Mouse (Mus musculus): Measurements from ENCODE around the gene Iqsec1. TPM values are rescaled to one million over a fixed set of nuclear protein-coding genes. Genes with fewer than 3 reads are reported as not detected.

Gene Iqsec1
- polyA plus RNA-seq, 1 experiment from 2014 or later, result 2.6 TPM

DNA sequence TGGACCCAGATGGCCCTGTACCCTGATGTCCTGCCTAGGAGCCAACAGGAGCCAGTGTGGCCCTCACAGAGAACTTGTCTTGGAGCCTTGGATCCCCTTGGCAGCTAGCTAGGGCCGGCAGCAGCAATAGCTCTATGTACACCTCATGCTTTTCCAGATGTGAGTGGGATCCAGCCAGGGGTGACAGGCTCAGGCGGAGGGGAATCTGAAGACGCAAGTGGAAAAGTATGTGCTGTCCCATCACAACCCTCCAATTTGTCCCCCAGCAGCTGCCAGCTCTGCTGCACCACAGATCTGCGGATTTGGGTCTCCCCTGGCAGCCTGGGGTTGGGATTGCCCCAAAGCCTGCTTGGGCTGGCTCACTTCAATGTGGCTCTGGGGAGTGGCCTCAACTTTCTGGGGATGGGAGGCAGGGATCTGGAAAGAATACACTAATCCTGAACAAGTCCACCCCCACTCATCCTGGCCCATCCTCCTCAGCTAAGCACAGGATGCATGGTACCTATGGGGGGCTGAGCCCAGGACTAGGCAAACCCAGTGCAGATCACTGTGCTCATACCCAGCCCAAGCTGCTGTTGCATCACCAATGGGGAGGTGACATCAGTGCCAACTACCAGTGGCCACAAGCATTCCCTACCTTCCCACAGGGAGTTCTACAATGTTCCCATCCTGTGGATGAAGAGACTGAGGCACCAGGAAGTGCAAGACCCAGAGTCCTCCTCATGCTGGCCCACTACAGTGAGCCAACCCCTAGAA lies 227.0 kb downstream of the Iqsec1 start:
- Histone ChIP-seq H3K9me3 (replicated peaks) (no peaks in the 10 kb centered on the region), H3K4me2 (no peak overlapping the region), H3K27ac (no peak overlapping the region), H3K36me3 (no peaks in the 10 kb centered on the region), H3K27me3 (no peaks in the 10 kb centered on the region), H3K4me1 (replicated peaks) (peaks cover 13% of the 10 kb centered on the region), H3K4me3 (replicated peaks) (no peak overlapping the region), H3K9ac (no peak overlapping the region)
- DNase-seq (no peak), ATAC-seq (ENCODE audit: low read depth) (no peak)
- 81% methylated on average over 4 of the region's 4 CpGs for WGBS (ENCODE audit: insufficient replicate concordance)

DNA sequence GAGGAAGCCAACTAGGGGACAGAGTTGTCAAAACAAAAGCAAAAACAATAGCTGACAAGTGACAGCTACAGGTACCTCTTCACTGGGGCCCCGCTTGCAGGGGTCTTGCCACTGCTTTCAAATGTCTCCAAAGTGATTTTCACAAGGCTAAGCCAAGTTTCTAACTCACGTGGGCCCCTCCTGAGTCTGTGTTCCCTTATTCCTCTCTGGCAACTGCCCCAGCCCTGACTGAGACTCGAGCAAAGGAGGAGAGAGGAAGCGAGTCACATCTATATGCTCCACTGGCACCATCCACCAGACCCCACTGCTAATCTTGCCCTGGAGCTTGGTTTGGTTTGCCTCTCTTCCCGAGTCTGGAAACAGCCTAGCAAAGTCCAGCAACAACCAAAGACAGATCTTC lies 227.6 kb downstream of the Iqsec1 start:
- no peaks in the 10 kb centered on the region for H3K9me3 ChIP-seq (replicated peaks)
- DNase-seq (no peak), ATAC-seq (ENCODE audit: low read depth) (no peak)
- H3K27me3 ChIP-seq, result no peaks in the 10 kb centered on the region
- H3K4me3 ChIP-seq (replicated peaks), result no peak overlapping the region
- peaks cover 13% of the 10 kb centered on the region for H3K4me1 ChIP-seq (replicated peaks)
- no peak overlapping the region for H3K9ac ChIP-seq
- H3K4me2 ChIP-seq, result no peak overlapping the region
- 56% methylated on average over 5 of the region's 5 CpGs for WGBS (ENCODE audit: insufficient replicate concordance)
- no peaks in the 10 kb centered on the region for H3K36me3 ChIP-seq
- H3K27ac ChIP-seq, result no peak overlapping the region

DNA sequence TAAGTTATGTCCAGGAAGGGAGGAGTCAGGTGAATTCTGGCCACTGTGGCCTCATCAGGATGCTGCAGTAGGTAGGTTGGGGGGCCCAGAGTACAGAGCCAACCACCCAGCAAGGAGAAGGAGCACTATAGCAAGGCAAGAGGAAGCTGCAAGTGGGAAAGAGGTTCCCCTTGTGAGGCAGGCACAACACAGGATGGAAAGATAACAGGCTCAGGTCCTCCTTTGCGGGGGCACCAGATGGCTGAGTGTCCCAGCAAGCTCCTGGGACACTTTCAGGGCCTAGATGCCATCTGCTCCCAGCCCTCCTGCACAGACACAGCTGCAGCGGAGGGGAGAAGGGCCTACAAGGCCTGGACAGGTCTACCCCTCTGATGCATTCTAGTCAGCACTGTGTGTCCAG lies 228.7 kb downstream of the Iqsec1 start:
- ATAC-seq (ENCODE audit: low read depth) (no peak), DNase-seq (no peak)
- Histone ChIP-seq H3K4me2 (no peak overlapping the region), H3K4me3 (replicated peaks) (no peak overlapping the region), H3K9ac (no peak overlapping the region), H3K9me3 (replicated peaks) (no peaks in the 10 kb centered on the region), H3K27ac (no peak overlapping the region), H3K4me1 (replicated peaks) (peaks cover 14% of the 10 kb centered on the region), H3K36me3 (no peaks in the 10 kb centered on the region), H3K27me3 (no peaks in the 10 kb centered on the region)
- 48% methylated on average over 2 of the region's 2 CpGs for WGBS (ENCODE audit: insufficient replicate concordance)

DNA sequence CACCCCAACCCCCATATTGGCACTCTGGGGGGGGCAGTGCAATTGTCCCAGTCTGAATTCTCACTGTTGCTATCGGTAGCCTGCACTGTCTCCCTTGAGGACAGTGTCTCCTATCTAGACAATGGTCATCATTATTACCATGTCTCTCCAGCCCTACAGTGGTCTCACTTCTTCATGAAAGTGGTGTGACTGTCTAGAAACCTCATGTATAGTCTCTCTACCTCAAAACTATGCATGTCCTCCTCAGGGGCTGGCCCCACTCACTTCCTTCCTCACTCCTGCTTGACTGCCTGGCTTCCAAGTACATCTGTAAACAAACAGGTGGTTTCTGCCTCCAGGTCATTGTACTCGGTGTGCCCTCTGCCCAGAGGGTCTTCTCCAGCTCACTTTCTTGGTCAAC lies 230.3 kb downstream of the Iqsec1 start:
- no peak for DNase-seq
- Histone ChIP-seq H3K9me3 (replicated peaks) (no peaks in the 10 kb centered on the region), H3K36me3 (no peaks in the 10 kb centered on the region), H3K4me1 (replicated peaks) (peaks cover 21% of the 10 kb centered on the region), H3K4me2 (no peak overlapping the region), H3K27ac (no peak overlapping the region), H3K9ac (no peak overlapping the region), H3K4me3 (replicated peaks) (no peak overlapping the region), H3K27me3 (no peaks in the 10 kb centered on the region)
- ATAC-seq (ENCODE audit: low read depth), result no peak
- 68% methylated on average over 2 of the region's 2 CpGs for WGBS (ENCODE audit: insufficient replicate concordance)

DNA sequence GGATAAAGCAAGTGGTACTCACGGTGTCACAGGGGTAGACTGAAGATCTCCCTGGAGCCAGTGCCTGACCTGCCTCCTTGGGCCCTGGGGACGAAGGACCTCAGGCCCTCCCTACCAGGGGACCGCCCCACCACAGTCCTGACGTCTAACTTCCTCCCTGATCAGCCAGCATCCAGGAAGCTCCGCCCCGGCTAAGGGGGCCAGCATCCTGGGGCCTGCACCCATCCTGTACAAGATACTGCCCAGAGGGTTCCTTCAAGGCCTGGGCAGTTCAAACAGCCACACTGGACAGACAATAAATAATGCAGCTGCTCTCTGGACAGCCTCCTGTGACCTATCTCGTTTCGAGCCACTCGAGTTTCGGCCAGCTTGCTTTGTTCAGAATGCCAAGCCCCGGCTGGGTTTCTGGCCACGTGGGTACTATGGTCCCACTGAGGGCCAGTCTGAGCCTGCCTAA lies 231.0 kb downstream of the Iqsec1 start:
- Histone ChIP-seq H3K27ac (0 out of 2 replicates have a peak overlapping the region, but pooled peaks have one; percentile 20), H3K4me3 (replicated peaks) (no peak overlapping the region)
- peak; percentile 42 for ATAC-seq (ENCODE audit: low read depth)

DNA sequence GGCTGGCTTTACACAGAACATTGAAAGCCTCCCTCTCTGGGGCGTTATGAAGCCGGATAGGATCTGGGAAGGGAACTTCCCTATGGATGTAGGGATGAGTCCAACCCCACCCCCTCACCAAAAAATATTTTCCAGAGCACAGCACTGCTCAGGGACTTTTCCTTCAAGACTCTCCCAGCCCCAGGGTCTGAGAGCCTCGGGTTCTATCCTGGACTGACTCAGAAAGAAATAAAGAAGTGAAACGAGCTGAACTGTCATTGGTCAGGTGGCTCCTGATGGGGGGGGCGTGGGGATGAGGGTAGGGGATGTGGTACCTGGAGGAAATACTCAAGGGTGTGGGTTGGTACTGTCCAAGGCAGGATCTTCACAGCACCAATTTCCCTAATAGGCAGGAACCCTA lies 231.9 kb downstream of the Iqsec1 start:
- H3K27ac ChIP-seq, result peak overlapping the region; percentile 20; the same call in 1 of the 2 replicates
- H3K36me3 ChIP-seq, result no peaks in the 10 kb centered on the region
- no peak overlapping the region for H3K4me2 ChIP-seq
- no peak overlapping the region for H3K9ac ChIP-seq
- no peak for ATAC-seq (ENCODE audit: low read depth)
- H3K27me3 ChIP-seq, result no peaks in the 10 kb centered on the region
- H3K4me3 ChIP-seq (replicated peaks), result no peak overlapping the region
- no peak for DNase-seq
- 44% methylated on average over 5 of the region's 5 CpGs for WGBS (ENCODE audit: insufficient replicate concordance)
- no peaks in the 10 kb centered on the region for H3K9me3 ChIP-seq (replicated peaks)
- H3K4me1 ChIP-seq (replicated peaks), result peaks cover 35% of the 10 kb centered on the region

More for the DNA sequence above, 231.0 kb downstream of the Iqsec1 start:
- H3K4me1 ChIP-seq (replicated peaks), result peaks cover 26% of the 10 kb centered on the region
- no peaks in the 10 kb centered on the region for H3K27me3 ChIP-seq
- H3K4me2 ChIP-seq, result 0 out of 2 replicates have a peak overlapping the region, but pooled peaks have one; percentile 9
- no peak overlapping the region for H3K9ac ChIP-seq
- H3K36me3 ChIP-seq, result no peaks in the 10 kb centered on the region
- no peaks in the 10 kb centered on the region for H3K9me3 ChIP-seq (replicated peaks)
- WGBS (ENCODE audit: insufficient replicate concordance), result 44% methylated on average over 12 of the region's 12 CpGs
- DNase-seq, result no peak

DNA sequence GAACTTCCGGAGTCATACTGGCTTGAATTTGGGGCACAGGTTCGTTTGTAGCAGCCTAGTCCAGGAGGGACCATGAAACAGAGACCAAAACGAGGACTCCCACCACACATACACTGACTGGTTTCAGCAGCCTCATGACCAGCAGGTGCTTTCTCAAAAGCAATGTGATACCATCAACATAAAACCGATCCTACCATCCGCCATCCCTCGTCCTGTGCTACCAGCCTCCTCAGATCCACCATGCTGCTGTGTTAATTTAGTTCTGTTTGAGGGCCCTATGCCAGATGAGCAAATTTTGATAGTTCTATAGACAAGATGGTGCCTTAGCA lies 232.9 kb downstream of the Iqsec1 start:
- H3K27me3 ChIP-seq, result no peaks in the 10 kb centered on the region
- 71% methylated on average over 6 of the region's 6 CpGs for WGBS (ENCODE audit: insufficient replicate concordance)
- H3K9me3 ChIP-seq (replicated peaks), result no peaks in the 10 kb centered on the region
- no peak overlapping the region for H3K4me2 ChIP-seq
- DNase-seq (no peak), ATAC-seq (ENCODE audit: low read depth) (no peak)
- H3K36me3 ChIP-seq, result no peaks in the 10 kb centered on the region
- H3K4me3 ChIP-seq (replicated peaks), result no peak overlapping the region
- no peak overlapping the region for H3K27ac ChIP-seq
- H3K4me1 ChIP-seq (replicated peaks), result peaks cover 45% of the 10 kb centered on the region
- no peak overlapping the region for H3K9ac ChIP-seq

DNA sequence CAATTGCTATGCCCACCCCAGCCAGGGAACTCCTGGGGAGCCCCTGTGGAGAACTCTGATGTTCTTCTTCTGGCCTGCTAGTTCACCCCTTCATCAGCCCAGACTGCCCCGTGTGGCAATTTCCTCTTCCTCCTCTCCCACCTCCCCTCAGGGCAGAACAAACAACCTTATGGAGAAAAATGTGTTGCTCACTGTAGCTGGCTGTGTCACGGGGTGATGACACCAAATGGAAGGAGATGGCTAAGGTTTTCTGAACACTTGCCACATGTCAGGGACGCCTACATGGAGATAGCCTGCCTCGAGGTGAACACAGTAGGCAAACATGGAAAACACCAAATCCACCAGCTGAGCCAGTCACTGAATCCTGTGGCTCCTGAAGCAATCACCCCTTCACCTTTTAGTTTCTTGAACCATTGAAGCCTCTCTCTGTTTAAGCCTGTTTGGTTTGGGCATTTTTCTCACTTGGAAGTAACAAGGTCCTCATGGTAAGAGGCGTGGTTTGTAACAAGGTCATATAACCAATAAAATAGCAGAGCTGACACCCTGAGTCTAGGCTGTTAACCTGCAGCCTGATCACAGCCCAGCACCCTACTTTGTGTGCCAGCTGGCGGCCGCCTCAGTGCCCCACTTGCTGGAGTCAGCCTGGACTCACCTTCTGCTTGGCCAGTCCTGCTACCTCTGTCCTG lies 233.4 kb downstream of the Iqsec1 start:
- WGBS (ENCODE audit: insufficient replicate concordance), result 49% methylated on average over 7 of the region's 7 CpGs
- H3K27me3 ChIP-seq, result no peaks in the 10 kb centered on the region
- H3K9me3 ChIP-seq (replicated peaks), result no peaks in the 10 kb centered on the region
- ATAC-seq (ENCODE audit: low read depth) (no peak), DNase-seq (no peak)
- H3K4me2 ChIP-seq, result no peak overlapping the region
- peak overlapping the region; percentile 43; the same call in 1 of the 2 replicates for H3K27ac ChIP-seq
- H3K36me3 ChIP-seq, result no peaks in the 10 kb centered on the region
- H3K9ac ChIP-seq, result no peak overlapping the region
- peaks cover 50% of the 10 kb centered on the region for H3K4me1 ChIP-seq (replicated peaks)
- no peak overlapping the region for H3K4me3 ChIP-seq (replicated peaks)

DNA sequence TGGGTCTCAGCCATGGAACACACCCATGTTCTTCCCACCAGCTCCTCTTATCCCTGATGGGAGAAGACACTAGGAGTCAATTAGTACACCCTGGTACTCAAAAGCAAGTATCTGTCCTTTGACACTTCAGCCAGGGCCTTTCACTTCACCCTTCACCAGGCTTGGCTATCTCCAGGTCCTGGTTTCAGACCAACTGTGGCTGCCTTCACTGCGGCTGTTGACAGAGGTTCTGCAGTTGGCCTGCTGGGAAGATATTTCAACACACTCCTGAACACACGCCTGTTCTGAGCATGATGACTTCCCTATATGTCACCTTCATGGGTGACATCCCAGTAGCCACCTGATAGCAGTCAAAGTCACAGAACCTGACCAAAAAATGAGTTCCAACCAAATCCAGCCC lies 234.4 kb downstream of the Iqsec1 start:
- H3K36me3 ChIP-seq, result no peaks in the 10 kb centered on the region
- H3K4me2 ChIP-seq, result no peak overlapping the region
- ATAC-seq (ENCODE audit: low read depth) (no peak), DNase-seq (no peak)
- H3K4me1 ChIP-seq (replicated peaks), result peaks cover 60% of the 10 kb centered on the region
- H3K27ac ChIP-seq, result peak overlapping the region; percentile 43; the same call in 1 of the 2 replicates
- H3K4me3 ChIP-seq (replicated peaks), result no peak overlapping the region
- no peaks in the 10 kb centered on the region for H3K9me3 ChIP-seq (replicated peaks)
- H3K27me3 ChIP-seq, result no peaks in the 10 kb centered on the region
- 55% methylated on average over 2 of the region's 2 CpGs for whole genome bisulfite sequencing (ENCODE audit: insufficient replicate concordance)
- no peak overlapping the region; the same call in 1 of the 2 replicates for H3K9ac ChIP-seq

DNA sequence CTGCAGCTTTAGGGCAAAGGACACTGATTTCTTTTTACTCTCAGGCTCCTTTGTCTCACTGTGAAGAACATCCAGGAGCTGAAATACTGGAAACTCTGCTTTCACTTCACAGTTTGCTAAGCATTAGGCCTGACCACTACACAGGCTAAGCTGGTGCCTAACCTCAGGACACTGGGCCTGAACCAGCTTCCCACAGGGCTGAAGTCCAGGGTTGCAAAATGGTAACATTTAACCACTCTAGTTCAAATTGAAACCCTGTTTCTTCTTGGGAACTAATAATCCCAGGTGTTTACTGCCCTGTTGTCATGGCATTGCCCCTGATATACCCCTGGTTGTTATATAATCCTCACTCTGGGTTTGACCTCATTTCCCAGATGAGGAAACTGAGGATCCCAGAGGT lies 234.8 kb downstream of the Iqsec1 start:
- Histone ChIP-seq H3K4me3 (replicated peaks) (no peak overlapping the region), H3K9me3 (replicated peaks) (no peaks in the 10 kb centered on the region), H3K27ac (peak overlapping the region; percentile 47; the same call in 1 of the 2 replicates), H3K9ac (no peak overlapping the region; the same call in 1 of the 2 replicates), H3K4me2 (no peak overlapping the region), H3K4me1 (replicated peaks) (peaks cover 64% of the 10 kb centered on the region), H3K27me3 (no peaks in the 10 kb centered on the region), H3K36me3 (no peaks in the 10 kb centered on the region)
- ATAC-seq (ENCODE audit: low read depth) (no peak), DNase-seq (no peak)

DNA sequence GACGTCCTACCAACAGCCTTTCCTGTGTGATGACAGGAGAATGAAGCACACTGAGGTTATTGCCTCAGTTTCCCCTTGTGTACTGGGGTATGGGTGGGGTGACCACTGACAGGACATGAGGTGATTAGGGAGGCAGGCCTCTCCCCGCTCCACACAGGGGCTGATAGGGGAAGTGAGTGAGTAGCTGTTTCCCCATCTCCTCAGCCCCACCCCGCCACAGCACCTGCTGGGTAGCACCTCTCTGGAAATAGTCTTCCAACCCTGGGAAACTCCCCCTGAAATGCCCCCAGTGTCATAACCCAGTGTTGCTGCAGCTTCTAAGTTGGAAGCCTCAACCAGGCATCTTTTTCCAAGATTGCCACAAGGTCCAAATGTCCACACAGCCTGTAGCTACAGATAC lies 236.9 kb downstream of the Iqsec1 start:
- H3K36me3 ChIP-seq, result no peaks in the 10 kb centered on the region
- peak overlapping the region; percentile 54 for H3K27ac ChIP-seq
- no peak overlapping the region for H3K9ac ChIP-seq
- H3K9me3 ChIP-seq (replicated peaks), result no peaks in the 10 kb centered on the region
- H3K4me3 ChIP-seq (replicated peaks), result no peak overlapping the region
- H3K27me3 ChIP-seq, result no peaks in the 10 kb centered on the region
- H3K4me2 ChIP-seq, result peak overlapping the region; percentile 10; the same call in 1 of the 2 replicates
- DNase-seq (no peak), ATAC-seq (ENCODE audit: low read depth) (peak; percentile 46)
- H3K4me1 ChIP-seq (replicated peaks), result peaks cover 80% of the 10 kb centered on the region
- 34% methylated on average over 3 of the region's 3 CpGs for WGBS (ENCODE audit: insufficient replicate concordance)

All from liver, embryonic 13.5 days (tissue).